Mouse (Mus musculus): ENCODE results near the gene Hey2. TPM values are rescaled to one million over a fixed set of nuclear protein-coding genes. Genes with fewer than 3 reads are reported as not detected.

Hey2 gene
- polyA plus RNA-seq (2016; fragmentation: Nextera tagmentation; extraction: Ambion mirVana), result 21.6 and 31.0 TPM in 2 replicates

GRCm38 (mm10) chr10:30842643-30843437 is at the start of gene Hey2:
Gene Hey2, minus strand, starts transcription at chr10:30842801.
- peaks cover 9% of the 10 kb centered on the region; the same call in 1 of the 2 replicates for H3K27me3 ChIP-seq (ENCODE audit: insufficient read depth, poor library complexity, severe bottlenecking)
- H3K4me1 ChIP-seq, result peaks cover 18% of the 10 kb centered on the region
- H3K9me3 ChIP-seq, result no peaks in the 10 kb centered on the region
- under 1% methylated on average over 69 of the region's 70 CpGs for WGBS
- peak within 1 kb of the TSS; percentile 84 for H3K4me3 ChIP-seq
- H3K36me3 ChIP-seq, result peaks cover 2% of the 10 kb centered on the region; the same call in 1 of the 2 replicates
- DNase-seq (ENCODE audit: low spot score), result peak; percentile 99
- peak within 1 kb of the TSS; percentile 91 for H3K27ac ChIP-seq

DNA sequence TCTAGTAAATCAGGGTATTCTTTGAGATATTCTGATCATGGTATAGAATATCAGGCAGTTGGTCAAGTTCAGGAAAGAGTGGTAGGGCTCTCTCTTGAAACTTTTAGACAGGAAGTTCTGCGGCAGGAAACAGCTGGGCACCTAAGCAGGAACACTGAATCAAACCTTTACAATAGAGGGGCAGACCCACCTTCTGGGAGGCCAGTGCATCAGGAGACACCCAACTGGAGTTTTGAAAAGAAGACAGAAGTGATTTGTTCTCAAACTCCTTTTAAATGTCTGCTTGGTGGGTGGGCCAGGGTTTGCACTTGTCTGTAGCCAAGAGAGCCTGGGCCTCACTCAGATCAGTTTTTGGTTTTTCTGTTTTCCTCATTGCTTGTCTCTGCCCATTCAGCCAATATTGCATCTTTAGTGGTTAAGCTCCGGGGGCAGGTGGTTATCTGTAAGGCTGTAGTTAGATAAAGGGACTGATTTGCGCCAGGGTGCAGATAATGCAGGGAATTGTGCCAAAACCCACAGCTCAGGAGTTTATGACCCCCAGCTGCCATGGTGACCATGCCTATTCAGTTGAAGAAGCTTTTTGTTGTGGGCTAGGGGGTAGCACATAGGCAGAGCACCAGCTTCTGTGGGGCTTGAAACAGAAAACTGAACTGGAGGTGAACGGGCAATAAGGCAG is 40.6 kb upstream of the Hey2 start:
- Histone ChIP-seq H3K27me3 (ENCODE audit: insufficient read depth, poor library complexity, severe bottlenecking) (no peaks in the 10 kb centered on the region), H3K27ac (no peak overlapping the region), H3K4me1 (peaks cover 4% of the 10 kb centered on the region; the same call in 1 of the 2 replicates), H3K9me3 (no peaks in the 10 kb centered on the region), H3K4me3 (no peak overlapping the region), H3K36me3 (no peaks in the 10 kb centered on the region)
- DNase-seq (ENCODE audit: low spot score), result no peak
- WGBS, result 51% methylated on average over 4 of the region's 4 CpGs

DNA sequence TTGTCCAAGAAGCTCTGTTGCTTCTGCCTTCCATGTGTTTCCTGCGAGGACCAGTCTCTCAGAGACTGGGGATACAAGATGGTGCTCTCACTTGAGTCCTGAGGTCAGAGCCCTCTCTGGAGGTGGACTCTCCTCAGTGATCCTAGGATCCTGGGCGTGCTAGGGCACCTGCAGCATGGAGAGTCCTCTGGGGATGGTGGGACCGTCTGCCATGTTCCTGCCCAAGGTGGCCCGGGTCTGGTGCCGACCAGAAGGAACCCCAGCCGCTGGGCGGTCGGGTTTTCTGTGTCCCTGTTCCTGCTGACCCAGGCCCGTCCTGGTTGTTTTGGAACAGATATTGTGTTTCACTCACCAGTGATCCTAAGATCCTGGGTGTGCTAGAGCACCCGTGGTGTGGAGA is 38.5 kb upstream of the Hey2 start:
- peaks cover 4% of the 10 kb centered on the region; the same call in 1 of the 2 replicates for H3K4me1 ChIP-seq
- DNase-seq (ENCODE audit: low spot score), result no peak
- no peak overlapping the region for H3K27ac ChIP-seq
- no peaks in the 10 kb centered on the region for H3K27me3 ChIP-seq (ENCODE audit: insufficient read depth, poor library complexity, severe bottlenecking)
- no peaks in the 10 kb centered on the region for H3K9me3 ChIP-seq
- H3K36me3 ChIP-seq, result no peaks in the 10 kb centered on the region
- H3K4me3 ChIP-seq, result no peak overlapping the region
- 89% methylated on average over 10 of the region's 10 CpGs for WGBS

- WGBS, result 18% methylated on average over 13 of the region's 13 CpGs
- DNase-seq (ENCODE audit: low spot score), result no peak
- Histone ChIP-seq H3K27ac (peak overlapping the region; percentile 91), H3K4me3 (peak overlapping the region; percentile 84), H3K27me3 (ENCODE audit: insufficient read depth, poor library complexity, severe bottlenecking) (peaks cover 9% of the 10 kb centered on the region; the same call in 1 of the 2 replicates), H3K4me1 (peaks cover 18% of the 10 kb centered on the region), H3K9me3 (no peaks in the 10 kb centered on the region), H3K36me3 (no peaks in the 10 kb centered on the region)
Measured at GRCm38 (mm10) chr10:30845101-30845825, 2.7 kb upstream of the Hey2 start.

GRCm38 (mm10) chr10:30844191-30845010 is 1.8 kb upstream of the Hey2 start:
- 3% methylated on average over 30 of the region's 30 CpGs for WGBS
- H3K36me3 ChIP-seq, result no peaks in the 10 kb centered on the region
- DNase-seq (ENCODE audit: low spot score), result peak; percentile 82
- peaks cover 9% of the 10 kb centered on the region; the same call in 1 of the 2 replicates for H3K27me3 ChIP-seq (ENCODE audit: insufficient read depth, poor library complexity, severe bottlenecking)
- H3K4me1 ChIP-seq, result peaks cover 18% of the 10 kb centered on the region
- no peaks in the 10 kb centered on the region for H3K9me3 ChIP-seq
- peak overlapping the region; percentile 91 for H3K27ac ChIP-seq
- H3K4me3 ChIP-seq, result peak overlapping the region; percentile 84

DNA sequence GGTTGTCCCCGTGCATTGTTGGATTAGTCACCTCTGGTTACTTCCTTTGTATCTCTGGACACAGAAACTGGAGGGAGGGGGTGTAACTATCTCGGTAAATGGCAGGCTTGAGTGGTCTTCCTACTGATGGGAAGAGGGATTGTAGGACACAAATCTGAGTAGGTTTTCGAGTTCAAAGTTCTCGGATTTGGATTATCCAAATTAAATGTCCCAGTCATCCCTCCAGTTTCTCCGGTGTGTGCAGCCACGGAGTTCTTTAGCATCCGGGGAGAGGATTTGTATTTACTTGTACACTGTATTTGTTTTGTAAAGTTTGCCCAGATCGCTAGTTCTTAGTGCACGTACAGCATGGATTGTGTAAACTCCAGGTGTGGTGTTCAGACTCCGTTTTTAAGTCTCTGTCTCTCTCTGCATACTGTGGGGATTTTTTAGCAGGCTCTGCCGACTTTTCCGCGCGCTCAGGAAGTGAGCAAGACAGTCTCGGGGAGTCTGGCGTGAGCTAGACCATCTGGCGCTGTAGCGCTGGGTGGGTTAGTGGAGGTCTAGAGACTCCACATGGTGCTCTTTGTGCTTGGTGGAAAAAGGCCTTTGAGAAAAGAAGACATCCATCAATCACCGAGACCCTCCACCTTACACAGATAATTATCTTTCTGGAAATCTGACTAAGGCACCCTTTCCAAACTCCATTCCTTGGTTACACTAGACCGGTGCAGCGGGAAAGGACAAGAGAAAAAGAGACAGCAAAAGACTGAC is 1.0 kb upstream of the Hey2 start:
- Histone ChIP-seq H3K27ac (peak overlapping the region; percentile 91), H3K9me3 (no peaks in the 10 kb centered on the region), H3K4me1 (peaks cover 18% of the 10 kb centered on the region), H3K36me3 (no peaks in the 10 kb centered on the region), H3K4me3 (peak overlapping the region; percentile 84), H3K27me3 (ENCODE audit: insufficient read depth, poor library complexity, severe bottlenecking) (peaks cover 9% of the 10 kb centered on the region; the same call in 1 of the 2 replicates)
- under 1% methylated on average over 21 of the region's 21 CpGs for whole genome bisulfite sequencing
- peak; percentile 80 for DNase-seq (ENCODE audit: low spot score)

- Histone ChIP-seq H3K36me3 (peaks cover 3% of the 10 kb centered on the region; the same call in 1 of the 2 replicates), H3K27ac (peak overlapping the region; percentile 91), H3K9me3 (no peaks in the 10 kb centered on the region), H3K27me3 (ENCODE audit: insufficient read depth, poor library complexity, severe bottlenecking) (peaks cover 9% of the 10 kb centered on the region; the same call in 1 of the 2 replicates), H3K4me3 (peak overlapping the region; percentile 84), H3K4me1 (peaks cover 18% of the 10 kb centered on the region)
- DNase-seq (ENCODE audit: low spot score), result no peak
- under 1% methylated on average over 29 of the region's 29 CpGs for WGBS
Measured at GRCm38 (mm10) chr10:30842228-30842627, 373 bp downstream of the Hey2 start.

- WGBS, result 61% methylated on average over 5 of the region's 5 CpGs
- Histone ChIP-seq H3K27me3 (ENCODE audit: insufficient read depth, poor library complexity, severe bottlenecking) (no peaks in the 10 kb centered on the region), H3K4me3 (peak overlapping the region; percentile 84), H3K36me3 (peaks cover 17% of the 10 kb centered on the region; the same call in 1 of the 2 replicates), H3K4me1 (peaks cover 10% of the 10 kb centered on the region), H3K27ac (peak overlapping the region; percentile 91; the same call in 1 of the 2 replicates), H3K9me3 (no peaks in the 10 kb centered on the region)
- peak; percentile 77 for DNase-seq (ENCODE audit: low spot score)
Measured at GRCm38 (mm10) chr10:30840824-30841223, 1.8 kb downstream of the Hey2 start.

DNA sequence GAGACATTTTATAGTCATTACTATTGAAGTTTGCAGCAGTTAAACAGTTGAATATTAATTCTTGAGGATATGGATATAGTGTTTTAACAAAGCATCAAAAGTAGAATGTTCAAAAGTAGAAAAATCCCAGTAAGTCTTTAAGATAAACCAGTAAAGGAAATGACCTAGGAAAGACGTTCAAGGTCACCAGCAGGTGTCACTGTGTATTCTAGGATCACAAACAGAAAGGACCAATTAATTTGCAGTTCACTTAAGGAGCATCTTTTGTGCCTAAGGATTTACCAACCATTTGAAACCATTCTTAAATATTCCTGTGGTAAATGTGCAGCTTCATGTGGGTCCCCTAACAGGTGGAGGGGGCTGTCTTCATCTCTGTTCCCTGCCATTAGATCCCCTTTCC is 4.4 kb downstream of the Hey2 start:
- Histone ChIP-seq H3K27me3 (ENCODE audit: insufficient read depth, poor library complexity, severe bottlenecking) (no peaks in the 10 kb centered on the region), H3K36me3 (peaks cover 42% of the 10 kb centered on the region), H3K9me3 (no peaks in the 10 kb centered on the region), H3K4me3 (no peak overlapping the region), H3K27ac (no peak overlapping the region), H3K4me1 (no peaks in the 10 kb centered on the region)
- no peak for DNase-seq (ENCODE audit: low spot score)
- 9% methylated on average over 1 of the region's 1 CpGs for WGBS

GRCm38 (mm10) chr10:30825049-30825448 is 17.6 kb downstream of the Hey2 start:
- Histone ChIP-seq H3K4me1 (no peaks in the 10 kb centered on the region), H3K36me3 (no peaks in the 10 kb centered on the region), H3K27ac (no peak overlapping the region), H3K27me3 (ENCODE audit: insufficient read depth, poor library complexity, severe bottlenecking) (no peaks in the 10 kb centered on the region), H3K9me3 (no peaks in the 10 kb centered on the region), H3K4me3 (no peak overlapping the region)
- WGBS, result 13% methylated on average over 1 of the region's 1 CpGs
- no peak for DNase-seq (ENCODE audit: low spot score)

DNA sequence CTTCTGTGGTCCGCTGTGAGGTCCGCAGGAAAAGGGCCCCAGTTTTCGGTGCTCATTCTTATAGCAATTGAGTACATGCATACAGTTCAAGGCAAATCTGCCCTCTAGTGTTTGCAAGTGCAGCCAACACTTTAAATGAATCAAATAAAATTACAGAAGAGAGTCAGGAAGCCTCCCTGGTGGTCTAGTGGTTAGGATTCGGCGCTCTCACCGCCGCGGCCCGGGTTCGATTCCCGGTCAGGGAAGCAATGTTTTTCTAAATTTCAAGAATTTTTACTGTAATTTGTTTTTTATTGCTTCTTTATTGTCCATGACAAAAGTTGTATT is 31.7 kb downstream of the Hey2 start:
- Histone ChIP-seq H3K4me1 (no peaks in the 10 kb centered on the region), H3K4me3 (peak overlapping the region; percentile 52), H3K9me3 (no peaks in the 10 kb centered on the region), H3K27me3 (ENCODE audit: insufficient read depth, poor library complexity, severe bottlenecking) (no peaks in the 10 kb centered on the region), H3K36me3 (no peaks in the 10 kb centered on the region), H3K27ac (no peak overlapping the region)
- peak; percentile 84 for DNase-seq (ENCODE audit: low spot score)
- WGBS, result 9% methylated on average over 11 of the region's 11 CpGs

All from heart, embryonic 10.5 days (tissue).